Mouse (Mus musculus) fat pad, adult 2 months (tissue): ENCODE measurements around the gene Mtnr1b.
"Not testable (repeated sequence)": the region's sequence is repeated elsewhere in the genome, so short reads cannot be mapped to it uniquely, and the experiment has no call there.

Experiments used
- DNase-seq: peaks from one replicate; pipeline ENCODE4 v3.0.0-alpha.2; 2011; ENCODE audit warnings: low read depth, low spot score; ENCODE audit errors: extremely low read depth

The Mtnr1b gene

GRCm38 (mm10) chr9:15874506-15875160 is at the start of gene Mtnr1b:
Mtnr1b (minus strand) TSS chr9:15874556.
- DNase-seq, result no peak

GRCm38 (mm10) chr9:15920271-15920670 is 45.9 kb upstream of the Mtnr1b start:
- no peak for DNase-seq

DNA sequence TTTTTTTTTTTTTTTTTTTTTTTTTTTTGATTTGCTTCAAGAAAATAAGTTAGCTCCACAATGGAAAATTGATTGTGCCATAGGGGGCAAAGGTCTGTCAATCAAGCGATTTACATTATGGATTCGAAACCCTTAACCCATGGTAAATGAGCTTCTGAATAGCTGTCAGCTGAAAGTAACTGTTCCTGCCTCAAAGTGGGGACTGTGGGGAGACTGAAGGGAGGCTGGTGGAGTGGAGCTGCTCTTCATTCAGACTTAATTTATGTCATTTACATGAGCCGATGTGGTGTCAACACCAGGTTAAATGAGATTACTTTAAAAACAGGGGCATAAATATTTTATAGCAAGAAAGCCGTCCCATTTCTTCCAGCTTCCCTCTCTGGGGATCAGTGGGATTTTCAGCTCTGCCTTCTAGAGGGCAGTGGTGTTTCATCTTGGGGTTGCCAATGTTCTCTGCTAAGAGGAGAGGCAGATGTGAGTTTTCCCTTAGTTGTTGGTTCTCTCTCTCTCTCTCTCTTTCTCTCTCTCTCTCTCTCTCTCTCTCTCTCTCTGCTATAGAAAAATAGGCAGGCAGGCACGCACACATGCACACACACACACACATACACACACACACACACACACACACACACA is 45.1 kb upstream of the Mtnr1b start:
- DNase-seq, result no peak

- no peak for DNase-seq
Measured at GRCm38 (mm10) chr9:15916600-15916999, 42.2 kb upstream of the Mtnr1b start.

DNA sequence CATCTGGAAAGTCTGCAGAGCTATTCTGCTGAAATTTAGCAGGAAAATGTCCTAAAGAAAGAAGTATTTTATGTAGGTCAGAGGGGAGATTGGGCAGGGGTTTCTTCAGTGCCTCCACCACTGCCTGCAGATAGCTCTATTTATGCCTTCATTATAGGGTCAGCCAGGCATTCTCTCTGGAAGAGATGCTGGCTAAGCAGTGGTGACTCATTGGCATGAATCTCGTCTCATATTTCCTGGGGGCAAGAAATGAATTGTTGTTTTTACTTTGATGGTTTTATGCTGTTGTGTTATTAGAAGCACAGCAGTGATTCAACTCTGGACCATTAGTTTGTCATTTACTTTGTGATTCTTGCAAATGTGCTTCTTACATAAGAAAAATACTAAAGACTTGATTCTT is 38.4 kb upstream of the Mtnr1b start:
- DNase-seq, result no peak

- DNase-seq, result no peak
Measured at GRCm38 (mm10) chr9:15909397-15910113, 35.2 kb upstream of the Mtnr1b start.

DNA sequence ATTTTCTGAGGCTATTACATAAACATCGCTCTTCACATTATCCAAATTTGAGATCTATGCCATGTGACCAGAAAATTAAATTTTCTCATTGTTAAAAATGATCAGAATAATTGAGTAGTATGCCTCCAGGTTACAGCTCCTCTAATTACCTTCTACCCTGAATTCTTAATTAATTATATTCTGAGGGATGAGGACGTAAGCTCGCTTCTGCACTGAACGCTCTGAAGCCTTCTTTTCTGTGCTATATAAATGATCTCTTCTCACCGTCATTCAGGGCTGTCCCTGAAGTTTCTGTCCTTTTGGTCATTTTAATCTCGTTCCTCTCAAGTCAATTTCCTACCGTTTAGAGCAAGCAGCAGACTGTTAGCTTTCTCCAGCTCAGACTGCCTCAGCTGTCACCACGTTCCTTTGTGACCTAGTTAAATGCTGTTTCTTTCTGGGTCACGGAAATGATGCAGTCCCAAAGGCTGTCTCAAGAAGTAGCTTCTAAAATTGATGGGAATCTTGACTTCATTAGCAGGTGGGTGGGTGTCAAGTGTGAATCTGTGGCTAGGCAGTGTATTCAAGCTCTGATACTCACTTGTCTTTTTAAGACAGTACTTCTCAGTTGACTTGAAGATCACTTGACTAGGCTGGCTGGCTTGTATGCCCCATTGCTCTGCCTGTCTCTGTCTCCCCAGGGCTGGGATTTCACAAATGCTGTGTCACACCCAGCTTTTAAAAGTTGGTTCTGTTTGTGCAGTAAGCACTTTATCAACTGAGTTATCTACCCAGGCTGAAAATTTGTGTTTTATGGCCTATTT is 29.8 kb upstream of the Mtnr1b start:
- DNase-seq, result no peak

- DNase-seq, result no peak
Measured at GRCm38 (mm10) chr9:15898112-15898511, 23.8 kb upstream of the Mtnr1b start.

DNA sequence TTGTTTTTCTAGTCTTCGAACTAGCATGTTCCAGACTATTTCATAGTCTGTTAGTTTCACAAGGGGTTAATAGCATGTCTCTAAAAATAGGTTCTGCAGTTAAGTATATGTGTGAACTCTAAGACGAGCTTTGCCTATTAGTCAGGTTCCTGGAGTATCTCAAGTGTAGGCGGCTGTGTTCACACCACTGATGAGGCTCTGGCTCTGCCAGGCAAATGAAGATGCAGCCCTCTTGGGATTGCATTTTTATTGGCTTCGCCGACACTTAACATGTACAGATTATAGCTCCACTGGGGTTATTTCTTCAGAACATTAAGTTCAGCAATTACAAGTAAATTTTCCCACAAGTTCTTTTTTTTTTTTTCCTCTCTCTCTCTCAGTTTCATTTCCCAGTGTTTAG is 12.4 kb upstream of the Mtnr1b start:
- DNase-seq, result no peak

DNA sequence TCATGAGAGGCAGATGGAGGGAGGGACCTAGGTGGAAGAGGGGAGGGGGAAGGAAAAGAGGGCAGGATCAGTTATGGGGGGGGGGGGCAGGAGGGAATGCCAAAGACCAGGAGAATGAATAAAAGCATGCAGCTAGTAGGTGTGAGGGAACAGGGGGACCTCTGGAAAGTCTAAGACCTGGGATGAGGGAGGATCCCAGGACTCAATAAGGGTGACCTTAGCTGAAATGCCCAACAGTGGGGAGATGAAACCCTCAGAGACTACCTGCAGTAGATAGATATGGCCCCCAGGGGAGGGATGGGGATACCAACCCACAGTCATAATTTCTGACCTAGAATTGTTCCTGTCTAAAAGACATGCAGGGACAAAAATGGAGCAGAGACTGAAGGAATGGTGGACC is 6.4 kb upstream of the Mtnr1b start:
- no peak for DNase-seq

GRCm38 (mm10) chr9:15880160-15880603 is 5.8 kb upstream of the Mtnr1b start:
- no peak for DNase-seq

GRCm38 (mm10) chr9:15870013-15870412 is 4.3 kb downstream of the Mtnr1b start:
- DNase-seq, result no peak

GRCm38 (mm10) chr9:15869456-15869855 is 4.9 kb downstream of the Mtnr1b start:
- peak; percentile 49 for DNase-seq

DNA sequence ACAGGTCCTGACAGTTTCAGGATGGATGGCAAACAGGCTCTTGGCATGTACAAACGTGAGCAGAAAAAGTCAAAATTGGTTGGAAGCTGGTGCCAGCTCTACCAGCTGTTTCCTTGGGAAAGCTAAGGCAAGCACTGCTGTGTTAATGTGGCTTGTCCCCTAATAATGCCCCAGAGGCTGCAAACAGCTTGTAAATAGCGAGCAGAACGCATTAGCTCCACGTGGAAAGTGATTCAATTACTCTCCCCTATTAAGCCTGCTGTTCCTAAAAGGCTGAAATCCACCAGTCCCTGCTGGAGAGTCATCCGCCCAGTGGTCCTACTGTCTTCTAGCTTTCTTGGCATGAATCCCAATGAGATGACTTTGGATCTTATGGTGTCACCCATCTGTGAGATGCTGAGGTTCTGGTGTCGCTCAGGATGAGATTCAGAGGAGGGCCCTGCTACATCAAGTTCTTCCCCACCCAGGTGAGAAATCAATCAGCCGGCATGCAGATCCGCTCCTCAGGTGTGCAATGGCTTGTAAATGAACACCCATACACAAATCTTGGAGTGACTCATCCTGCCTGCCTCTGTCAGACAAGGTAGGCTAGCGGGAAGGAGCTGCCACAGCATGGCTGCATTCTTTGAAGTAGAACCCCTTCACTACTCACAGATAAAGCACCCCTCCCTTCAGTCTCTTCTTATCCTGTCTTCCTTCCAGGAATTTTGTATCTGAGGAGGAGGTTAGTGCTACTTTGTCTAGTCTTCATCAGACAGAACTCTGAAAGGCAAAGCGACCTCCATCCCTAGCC is 7.9 kb downstream of the Mtnr1b start:
- no peak for DNase-seq

- DNase-seq, result no peak
Measured at GRCm38 (mm10) chr9:15861402-15861801, 13.0 kb downstream of the Mtnr1b start.

DNA sequence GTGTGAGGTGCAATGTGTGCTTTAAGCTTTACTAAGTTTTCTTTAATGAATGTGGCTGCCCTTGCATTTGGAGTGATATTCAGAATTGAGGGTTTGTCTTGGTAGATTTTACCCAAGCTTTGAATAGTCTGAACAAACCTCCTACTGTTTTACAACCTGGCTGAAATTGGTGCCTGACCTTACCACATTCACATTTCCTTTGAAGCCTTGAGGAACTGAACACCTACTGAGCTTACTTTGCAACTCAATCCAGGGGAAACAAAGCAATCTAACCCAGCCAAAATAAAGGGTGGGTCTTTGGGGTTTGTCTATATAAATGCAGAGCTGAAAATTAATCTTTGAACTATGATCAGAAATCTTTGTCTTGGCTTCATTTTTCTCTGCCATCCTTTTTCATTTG is 23.6 kb downstream of the Mtnr1b start:
- DNase-seq, result no peak

DNA sequence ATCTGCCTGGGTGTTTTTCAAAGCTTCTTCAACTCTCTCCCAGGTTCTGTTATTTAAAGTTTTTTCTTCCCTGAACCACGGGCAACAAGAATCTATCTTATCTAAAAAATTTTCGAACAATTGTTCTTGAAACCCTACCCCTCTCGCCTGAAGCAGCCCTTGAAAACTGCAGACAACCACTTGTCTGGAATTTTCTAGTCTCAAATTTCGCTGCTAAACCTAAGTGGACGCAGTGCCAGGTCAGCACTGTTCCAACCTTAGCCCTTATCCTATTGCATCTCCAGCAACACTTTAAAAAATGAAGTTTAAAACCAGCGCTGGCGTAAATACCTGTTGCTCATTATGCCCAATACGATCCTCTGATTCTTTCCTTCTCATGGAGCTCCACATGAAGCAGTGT is 29.0 kb downstream of the Mtnr1b start:
- no peak for DNase-seq

GRCm38 (mm10) chr9:15844936-15845335 is 29.4 kb downstream of the Mtnr1b start:
- not testable (repeated sequence) for DNase-seq

DNA sequence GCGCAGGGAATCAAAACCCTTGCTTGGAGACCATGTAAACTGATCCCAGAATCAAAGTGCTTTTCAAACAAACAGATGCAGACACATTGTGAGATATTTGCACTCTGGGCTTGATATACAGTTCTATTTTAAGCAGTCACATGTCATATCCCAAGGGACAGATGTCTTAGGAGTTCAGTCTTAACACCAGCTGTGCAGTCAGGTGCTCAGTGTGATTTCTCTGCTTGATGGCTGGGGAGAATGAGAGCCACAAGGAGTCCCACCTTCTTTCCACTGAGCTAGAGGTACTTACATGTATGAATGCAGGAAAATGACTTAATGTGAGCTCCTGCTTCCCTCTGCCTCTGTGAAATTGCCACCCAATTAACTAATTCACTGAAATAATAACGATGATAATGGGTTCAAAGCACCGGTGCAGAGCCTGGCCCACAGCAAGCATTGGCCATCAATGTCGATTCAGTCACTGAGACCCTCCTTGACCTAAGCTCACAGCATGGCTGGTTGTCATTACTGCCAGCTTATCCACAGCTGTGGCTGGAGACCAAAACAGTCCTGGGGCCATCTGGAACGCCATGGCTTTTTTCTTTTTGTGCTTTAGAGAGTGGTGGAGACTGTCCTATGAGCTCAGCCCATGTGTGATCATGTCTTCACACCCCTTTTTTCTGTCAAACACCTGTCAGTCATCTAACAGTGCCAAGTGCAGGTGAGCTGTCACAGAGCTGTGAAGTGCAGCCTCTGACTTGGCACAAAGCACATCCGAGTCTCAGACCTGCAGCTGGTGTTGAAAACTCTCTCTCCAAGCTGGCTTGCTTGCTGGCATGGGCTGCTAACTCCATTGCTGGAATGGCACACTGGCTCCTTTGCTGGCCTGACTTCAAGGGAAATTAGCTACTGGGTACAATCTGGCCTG is 61.1 kb downstream of the Mtnr1b start:
- no peak for DNase-seq

GRCm38 (mm10) chr9:15804296-15804695 is 70.1 kb downstream of the Mtnr1b start:
- no peak for DNase-seq
